Mouse (Mus musculus) ovary, adult 2 months (tissue): Measurements from ENCODE around the gene Pou2f3. TPM values are rescaled to one million over a fixed set of nuclear protein-coding genes. Genes with fewer than 3 reads are reported as not detected.

Source experiments
- polyA plus RNA-seq: library from polyadenylated mRNA; depleted of rRNA; stranded (reverse); fragments of >200 nt; gene quantifications from 2 replicates; pipeline ENCODE4 v1.2.3, GENCODE M21; 2012; rRNA removed

Gene Pou2f3
- polyA plus RNA-seq, result 0.12 and 0.35 TPM in 2 replicates

DNA sequence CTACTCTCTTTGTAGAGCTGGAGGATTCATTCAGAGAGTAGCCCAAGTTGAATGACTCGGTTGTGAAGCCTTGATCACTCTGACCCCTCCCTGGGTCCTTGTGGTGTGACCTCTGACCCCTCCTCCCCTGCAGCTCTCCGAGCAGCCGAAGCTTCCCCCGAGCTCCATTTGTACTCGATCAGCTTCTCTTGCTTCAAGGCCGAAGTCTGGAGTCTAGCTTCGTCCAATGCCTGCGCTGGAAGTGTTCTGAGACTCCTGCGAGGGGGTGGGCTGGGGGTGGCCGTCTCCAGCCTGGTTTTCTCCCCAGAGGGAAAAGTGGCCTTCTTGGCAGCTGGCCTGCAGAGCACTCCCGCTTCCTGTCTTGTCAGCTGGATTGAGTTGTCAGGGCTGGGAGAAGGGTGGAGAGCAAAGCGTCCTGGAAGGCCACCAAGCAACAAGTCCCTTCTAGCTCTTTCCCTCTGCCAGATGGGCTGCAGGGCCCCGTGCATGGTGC, at the start of gene Pou2f3:
Gene Pou2f3 (minus strand): TSS at position 180 of the 493 bp plus-strand sequence.

DNA sequence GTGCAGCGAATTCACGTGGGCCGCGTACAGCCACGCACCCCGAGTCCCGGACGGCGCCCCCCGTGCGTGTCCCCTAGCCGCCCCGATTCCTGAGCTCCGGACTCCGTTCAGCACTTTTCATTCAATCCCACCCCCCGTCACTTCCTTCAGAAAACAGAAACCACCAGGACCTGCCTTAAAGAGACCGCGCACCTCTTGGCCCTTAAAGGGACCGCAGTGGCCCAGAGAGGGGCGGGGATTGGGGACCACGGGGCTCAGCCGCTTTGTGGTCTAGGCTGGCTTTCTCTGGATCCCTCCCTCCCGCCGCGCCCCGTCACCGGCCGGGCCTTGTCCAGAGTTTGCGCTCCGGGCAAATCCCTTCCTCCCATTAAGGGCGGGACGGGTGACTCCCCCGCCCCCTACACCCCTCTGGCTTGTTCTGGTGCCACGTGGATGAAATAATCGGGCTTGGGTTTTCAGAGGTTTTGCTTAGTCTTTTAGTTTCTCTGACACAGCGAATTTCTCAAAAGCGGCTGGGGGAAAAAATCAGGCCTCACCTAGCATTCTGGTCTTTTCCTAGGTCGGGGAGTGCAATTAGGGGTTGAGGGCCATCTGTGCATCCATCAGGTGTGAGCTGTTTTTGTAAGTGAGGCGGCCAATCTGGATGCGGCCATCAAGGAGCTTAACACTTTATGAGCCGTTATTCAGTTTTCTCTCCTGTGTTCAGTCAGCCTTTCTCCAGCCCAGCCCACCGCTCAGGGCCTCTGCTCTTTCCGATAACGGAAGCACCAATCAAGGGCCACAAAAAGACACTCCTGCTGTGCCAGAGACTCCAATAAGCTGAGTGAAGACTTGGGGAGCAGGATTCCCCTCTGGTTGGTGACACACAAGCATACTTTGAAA, 29.8 kb upstream of the Pou2f3 start, which contains the start of gene Oaf:
Gene Oaf (minus strand): TSS at position 200 of the 882 bp plus-strand sequence.

DNA sequence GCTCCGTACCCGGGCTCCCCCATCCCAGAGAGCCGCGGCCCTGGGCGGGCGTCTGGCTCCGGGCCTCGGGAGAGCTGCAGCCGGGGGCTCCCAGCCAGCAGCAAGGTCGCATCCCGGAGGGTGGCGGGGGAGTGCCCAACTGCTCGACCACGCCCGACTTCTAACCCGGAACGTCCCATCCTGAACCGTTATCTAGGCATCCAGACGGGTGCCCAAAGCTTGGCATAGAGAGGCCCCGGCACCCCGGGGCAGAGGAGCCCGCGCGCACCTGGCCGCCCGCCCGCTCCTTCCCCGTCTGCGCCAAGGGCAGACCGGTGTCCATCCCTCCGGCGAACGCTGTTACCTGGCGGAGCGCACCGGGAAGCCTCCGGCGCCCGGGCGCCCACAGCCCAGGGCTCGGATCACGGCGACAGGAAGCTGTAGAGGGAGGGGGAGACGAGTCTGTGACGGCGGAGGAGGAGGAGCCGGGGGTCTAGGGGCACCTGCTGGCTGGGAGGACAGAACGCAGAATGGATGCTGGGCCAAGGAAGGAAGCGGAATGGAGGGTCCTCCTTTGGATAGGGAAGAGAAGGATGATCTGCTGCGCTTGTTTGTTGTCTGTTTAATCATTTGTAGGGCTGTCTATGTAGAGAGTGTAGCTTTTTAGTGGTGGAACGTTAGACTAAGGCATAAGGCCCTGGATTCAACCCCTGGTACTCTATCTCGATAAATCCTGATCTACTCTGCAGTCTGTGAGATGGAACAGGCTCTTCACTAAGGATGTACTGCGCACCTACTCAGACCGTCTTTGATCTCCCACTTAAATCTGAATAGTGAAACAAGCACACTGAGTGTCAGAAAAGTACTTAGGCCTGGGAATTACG, 93.8 kb downstream of the Pou2f3 start, which contains the start of gene Tmem136:
Gene Tmem136 (minus strand): TSS at position 437 of the 863 bp plus-strand sequence.

DNA sequence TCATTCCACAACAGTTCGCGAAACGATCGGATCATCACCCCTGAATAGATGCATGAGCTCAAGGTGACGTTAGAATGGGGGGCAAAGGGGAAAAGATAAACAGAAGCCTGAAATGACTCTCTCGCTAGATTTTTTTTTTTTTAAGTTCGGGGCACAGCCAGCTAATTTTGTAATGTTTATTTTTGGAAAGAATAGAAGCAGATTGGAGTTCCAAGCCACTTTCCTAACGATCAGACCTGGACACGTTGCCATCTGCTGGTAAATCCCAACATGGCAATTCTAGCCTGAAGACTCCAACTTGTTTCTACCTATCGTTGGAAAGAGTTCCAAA, 103.0 kb downstream of the Pou2f3 start, which contains the start of gene Arhgef12:
Gene Arhgef12 (minus strand): TSS at position 53 of the 331 bp plus-strand sequence.

Other genes with a start within 250 kb of the Pou2f3 start
- gene Arhgef12, start 103.1 kb downstream of the Pou2f3 start, polyA plus RNA-seq, result 26.1 and 27.4 TPM in 2 replicates
- gene Tmem136, start 93.8 kb downstream of the Pou2f3 start, polyA plus RNA-seq, result 7.0 and 7.6 TPM in 2 replicates
- gene Oaf, start 29.5 kb upstream of the Pou2f3 start, polyA plus RNA-seq, result 97.1 and 110 TPM in 2 replicates
- 0.10 and 0.15 TPM in 2 replicates for gene Trim29, start 100.5 kb upstream of the Pou2f3 start, polyA plus RNA-seq